Mouse (Mus musculus) 3T3-L1 (cell line): Measurements from ENCODE around the gene Fam160a1.

Source experiments
- DNase-seq: peaks from one replicate; pipeline ENCODE4 v3.0.0-alpha.2; 2015; ENCODE audit warnings: low read depth, low spot score

Fam160a1 gene

DNA sequence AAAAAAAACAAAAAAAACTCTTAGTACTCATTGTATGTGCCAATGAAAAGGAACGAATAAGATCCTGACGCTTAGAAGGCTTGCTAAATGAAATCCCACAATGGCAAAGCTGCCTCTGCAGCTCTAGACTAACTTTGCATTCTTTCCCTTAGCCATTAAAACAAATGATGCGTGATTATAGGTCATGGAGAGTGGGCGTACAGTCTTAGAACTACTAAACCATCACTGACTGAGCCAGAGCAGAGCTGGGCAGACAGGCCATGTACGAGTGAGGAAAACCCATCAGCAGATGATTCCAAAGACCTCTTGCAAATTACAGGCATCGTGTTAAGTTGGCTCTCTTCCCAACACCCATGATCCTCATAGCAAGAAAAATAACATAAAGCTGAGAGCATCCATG, 10.7 kb upstream of the Fam160a1 start:
- no peak for DNase-seq

GRCm38 (mm10) chr3:85827283-85827682, 10.2 kb upstream of the Fam160a1 start:
- DNase-seq = no peak

GRCm38 (mm10) chr3:85820839-85821548, 3.9 kb upstream of the Fam160a1 start:
- DNase-seq = no peak

DNA sequence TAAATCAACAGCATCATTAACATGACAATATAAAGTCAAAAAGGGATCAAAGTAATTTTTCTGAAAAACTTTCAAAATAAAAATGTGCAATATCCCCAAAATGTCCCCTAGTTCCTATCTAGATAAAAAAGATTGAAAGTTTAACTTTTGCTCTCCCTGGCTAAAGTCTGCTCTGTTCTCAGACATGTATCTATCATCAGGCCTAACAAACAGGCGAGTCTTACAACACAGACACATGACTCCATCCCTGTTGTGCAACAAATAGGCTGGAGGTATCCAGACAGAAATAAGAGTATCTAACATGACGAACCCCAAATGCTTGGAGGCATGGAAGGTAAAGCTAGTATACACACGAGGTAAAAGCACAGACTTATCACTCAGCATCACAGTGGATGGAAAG, 2.2 kb upstream of the Fam160a1 start:
- no peak for DNase-seq

- peak; percentile 92 for DNase-seq
These were observed 2.9 kb downstream of the Fam160a1 start for GRCm38 (mm10) chr3:85814241-85814640.

DNA sequence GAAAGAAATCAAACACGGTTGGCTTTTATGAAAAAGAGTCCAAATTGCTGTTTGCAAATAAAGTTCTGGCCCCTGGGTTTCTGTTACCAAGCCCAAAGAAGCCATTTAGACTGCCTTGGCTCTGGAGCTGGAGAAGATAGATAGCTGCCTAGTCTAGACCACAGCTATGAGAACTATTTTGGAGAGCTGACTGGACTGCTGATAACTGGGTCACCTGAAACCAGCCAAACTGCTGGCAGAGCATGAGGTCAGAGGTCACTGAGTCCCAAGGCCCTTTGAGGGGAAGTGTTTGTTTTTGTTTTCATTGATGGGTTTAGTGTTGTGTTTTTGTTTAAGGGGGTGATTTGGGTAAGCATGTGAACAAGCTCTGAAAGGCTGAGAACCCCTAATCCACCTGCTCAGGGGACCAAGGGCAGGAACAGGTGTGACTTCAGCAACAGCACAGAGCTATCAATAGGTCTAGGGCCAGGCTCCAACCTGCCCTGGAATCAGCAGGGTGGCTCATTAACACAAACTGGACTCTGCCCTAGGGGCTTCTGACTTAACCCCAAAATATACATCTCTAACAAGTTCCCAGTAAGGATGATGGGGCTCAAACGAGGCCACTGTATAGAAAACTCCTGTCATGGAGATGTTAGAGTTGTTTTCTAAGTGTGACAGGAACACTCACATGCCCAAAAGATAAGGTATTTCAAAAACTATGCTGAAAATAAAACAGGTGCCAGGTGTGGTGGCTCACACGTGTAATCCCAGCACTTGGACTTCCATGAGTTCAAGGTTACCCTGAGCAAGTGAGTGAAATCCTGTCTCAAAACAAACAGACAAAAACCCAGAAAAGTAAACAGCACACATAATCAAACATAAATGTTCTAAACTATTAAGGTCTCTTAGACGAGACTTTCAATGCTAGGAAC, 3.7 kb downstream of the Fam160a1 start:
- peak; percentile 73 for DNase-seq

DNA sequence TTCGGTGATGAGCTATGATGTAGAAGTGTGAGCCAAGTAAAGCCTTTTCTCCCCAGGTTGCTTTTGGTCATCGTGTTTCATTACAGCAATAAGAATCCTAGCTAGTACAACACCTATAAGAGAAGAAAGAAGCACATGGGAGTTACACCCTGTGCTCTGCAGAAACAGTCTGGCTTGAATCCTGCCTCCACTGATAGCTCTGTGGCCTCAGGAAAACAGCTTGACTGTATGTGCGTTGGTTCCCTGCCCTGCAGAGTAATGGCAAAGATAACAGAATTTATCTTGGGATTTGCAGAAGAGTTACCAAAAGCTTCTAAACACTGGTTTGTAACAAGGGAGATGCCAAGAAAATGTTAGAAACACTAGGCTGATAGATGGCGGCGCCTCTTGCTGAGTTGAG, 5.1 kb downstream of the Fam160a1 start:
- no peak for DNase-seq

GRCm38 (mm10) chr3:85793166-85793565, 23.9 kb downstream of the Fam160a1 start:
- no peak for DNase-seq

- DNase-seq = no peak
These were observed 27.3 kb downstream of the Fam160a1 start for GRCm38 (mm10) chr3:85789748-85790147.

- DNase-seq = no peak
These were observed 30.6 kb downstream of the Fam160a1 start for GRCm38 (mm10) chr3:85786501-85786900.

DNA sequence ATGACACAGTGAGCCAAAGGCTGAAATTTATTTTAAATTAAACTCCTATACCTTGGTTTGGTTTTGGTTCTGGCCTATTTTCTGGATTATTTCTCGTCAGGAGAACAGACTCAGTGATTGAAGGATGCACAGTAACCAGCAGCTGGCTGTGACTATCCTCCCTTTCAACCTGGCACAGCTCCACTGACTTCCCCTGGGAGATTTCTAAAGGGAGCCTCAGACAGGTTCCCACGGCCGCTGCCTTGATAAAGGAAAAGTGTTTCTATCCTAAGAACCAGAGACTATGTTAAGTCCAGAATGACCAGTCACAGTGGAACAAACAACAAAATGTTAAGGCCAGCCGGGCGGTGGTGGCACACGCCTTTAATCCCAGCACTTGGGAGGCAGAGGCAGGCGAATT, 36.2 kb downstream of the Fam160a1 start:
- no peak for DNase-seq

DNA sequence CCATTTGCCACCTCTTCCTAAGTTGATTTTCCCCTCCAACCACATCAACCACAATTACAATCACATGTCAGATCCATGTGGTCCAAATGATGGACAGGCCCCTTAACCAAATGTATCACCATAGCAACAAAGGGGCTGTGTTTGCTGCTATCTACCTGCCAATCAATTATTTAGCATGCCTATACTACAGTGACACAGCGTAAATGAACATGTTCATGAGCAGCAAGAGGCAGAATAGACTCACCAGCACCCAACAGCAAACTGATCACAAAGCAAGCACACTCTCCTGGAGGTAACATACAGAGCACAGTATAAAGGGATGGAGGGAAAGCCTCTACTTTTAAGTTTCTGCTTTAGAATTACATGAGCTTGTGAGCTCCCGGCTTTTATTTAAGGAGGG, 36.8 kb downstream of the Fam160a1 start:
- DNase-seq = no peak

- no peak for DNase-seq
These were observed 39.2 kb downstream of the Fam160a1 start for GRCm38 (mm10) chr3:85777841-85778240.

GRCm38 (mm10) chr3:85777356-85777755, 39.7 kb downstream of the Fam160a1 start:
- DNase-seq = no peak

GRCm38 (mm10) chr3:85776707-85777106, 40.4 kb downstream of the Fam160a1 start:
- DNase-seq = no peak

DNA sequence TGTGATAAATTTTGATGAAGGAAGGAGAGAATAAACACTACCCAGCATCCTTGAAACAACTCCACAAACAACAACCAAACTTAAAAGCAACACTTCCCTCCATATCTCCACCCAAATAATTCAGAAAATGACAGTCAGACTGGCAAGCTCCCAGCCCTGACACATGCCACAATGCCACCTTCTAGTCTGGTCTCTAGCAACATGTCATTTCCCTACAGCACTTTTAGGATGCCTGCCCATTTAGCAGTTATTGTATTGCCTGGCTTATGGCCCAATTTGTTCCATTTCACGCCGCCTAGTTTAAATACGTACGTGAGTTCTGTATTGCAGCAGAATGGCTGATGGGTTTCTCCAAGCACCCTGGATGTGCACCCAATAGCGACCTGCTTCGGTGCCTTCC, 41.0 kb downstream of the Fam160a1 start:
- no peak for DNase-seq

DNA sequence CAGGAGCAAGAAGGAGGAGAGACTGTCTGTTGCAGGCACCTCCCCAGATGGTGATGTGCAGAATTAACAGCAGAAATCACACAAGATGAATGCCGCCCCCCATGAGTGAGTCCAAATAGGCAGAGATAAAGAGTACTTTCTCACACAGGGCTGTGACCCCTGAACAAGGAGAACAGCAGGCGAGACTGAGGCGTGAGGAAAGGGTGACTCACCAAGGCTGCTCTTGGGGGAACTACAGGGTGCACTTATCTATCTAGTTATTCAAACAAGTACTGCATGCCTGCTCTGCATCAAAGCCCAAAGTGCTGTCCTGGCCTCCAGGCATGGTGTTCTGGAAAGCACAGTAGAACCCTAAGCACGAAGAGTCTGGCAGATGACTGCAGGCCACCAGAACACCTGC, 43.2 kb downstream of the Fam160a1 start:
- DNase-seq = peak; percentile 11

DNA sequence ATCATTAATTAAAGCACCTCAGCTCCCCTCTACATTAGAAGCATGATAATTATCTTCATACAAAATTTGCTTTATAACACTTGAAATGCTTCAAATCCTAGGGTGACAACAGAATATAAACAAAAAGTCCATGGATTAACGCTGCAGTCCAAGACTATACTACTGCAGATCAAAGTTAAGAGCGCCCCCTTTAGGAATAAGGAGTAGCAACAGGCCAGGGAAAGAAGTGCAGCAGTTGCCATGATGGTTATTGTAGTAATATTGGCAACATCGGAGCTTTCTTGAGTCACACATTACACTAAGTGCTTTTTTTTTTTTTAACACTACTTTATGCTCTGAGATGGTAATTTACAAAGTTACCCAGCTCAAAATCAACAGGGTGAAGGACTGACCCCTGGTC, 43.7 kb downstream of the Fam160a1 start:
- DNase-seq = peak; percentile 15

DNA sequence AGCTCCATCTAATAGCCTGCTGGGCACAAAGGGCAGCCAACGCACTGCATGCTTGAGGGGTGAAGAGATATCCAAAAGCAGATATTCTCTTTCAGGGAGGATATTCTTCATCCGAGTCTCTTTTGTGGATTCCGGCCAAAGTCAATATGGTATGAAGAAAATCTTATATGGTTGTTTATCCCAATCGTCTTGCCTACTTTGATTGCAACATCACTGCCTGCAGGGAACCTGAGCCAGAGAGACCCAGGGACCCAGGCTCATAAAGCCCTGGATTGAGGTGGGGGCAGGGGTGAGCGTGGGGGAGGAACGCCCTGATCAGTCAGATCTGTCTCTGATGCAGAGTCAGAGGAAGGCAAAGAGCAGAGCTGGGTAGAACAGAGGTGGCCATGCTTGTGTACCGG, 52.2 kb downstream of the Fam160a1 start:
- DNase-seq = peak; percentile 10

DNA sequence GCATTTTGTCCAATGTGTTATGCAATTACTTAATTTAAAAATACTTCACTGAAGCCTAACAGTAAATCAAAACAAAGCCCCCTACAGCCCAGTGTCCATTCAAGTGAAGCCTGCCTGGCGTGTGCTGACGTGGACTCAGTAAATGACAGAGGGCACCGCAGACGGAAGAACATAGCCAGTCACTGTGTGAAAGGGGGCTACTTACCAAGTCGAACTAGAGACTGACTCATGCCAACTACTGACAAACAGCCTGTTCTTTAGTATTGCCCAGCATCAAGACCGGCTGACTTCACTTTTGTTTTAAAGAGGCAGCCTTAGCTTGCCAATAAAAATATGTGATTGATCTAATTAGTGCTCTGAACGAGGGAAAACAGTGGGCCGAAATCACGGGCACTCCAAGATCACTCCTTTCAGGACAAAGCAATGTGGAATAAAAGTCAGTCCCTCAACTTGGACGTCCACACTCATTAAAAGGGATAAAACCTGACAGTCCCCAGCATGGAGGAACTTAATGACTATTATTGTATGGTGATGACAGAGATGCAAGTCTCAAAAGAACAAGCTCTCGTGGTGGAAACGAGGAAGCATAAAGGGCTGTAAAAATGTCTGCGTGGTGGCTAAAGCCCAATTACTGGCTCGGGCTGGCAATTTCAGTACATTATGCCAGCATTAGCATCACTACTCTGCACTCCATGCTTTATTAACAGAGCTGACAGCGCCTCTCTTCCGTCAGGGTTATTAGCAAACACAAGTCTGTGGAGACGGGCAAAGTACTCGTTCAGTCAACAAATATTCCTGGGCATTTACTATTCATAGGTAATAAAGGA, 52.9 kb downstream of the Fam160a1 start:
- no peak for DNase-seq

DNA sequence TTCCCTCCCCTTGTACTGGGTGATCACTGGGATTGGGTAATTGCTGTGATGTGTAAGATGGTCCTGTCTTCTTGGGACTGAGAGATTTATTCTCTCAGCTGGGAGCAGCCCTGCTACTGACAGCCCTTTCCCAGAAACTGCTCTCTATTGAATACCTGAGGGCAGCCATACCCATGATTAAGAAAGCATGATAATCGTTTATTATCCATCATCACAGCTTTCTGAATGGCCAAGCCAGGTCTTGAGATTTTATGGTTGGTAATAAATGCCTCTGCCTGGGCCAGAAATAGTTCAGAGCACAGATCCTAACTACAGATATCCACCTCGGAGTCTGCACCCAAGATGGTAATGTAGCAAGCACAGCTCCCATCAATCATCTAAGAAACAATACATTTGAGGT, 59.1 kb downstream of the Fam160a1 start:
- no peak for DNase-seq

DNA sequence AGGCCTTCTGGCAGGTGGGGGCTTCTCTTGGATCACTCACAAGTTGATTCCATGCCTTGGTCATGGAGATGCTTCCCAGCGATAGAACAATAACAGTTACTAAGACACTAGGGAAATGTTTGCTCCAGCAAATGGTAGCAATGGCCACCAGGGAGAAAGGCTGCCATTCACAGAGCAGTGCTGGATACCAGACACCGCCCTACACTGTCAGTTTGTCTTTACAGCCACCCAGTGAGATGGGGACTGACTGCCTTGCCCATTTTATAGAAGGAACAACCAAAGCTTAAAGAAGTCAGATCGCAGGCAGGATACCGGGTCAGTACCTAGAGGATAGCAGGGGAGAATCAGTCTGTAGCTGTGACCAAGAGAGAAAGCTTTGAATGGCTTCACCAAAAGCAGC, 59.7 kb downstream of the Fam160a1 start:
- no peak for DNase-seq
